Mouse (Mus musculus) embryonic facial prominence, embryonic 11.5 days (tissue): ENCODE results near the gene Papss1. TPM values are rescaled to one million over a fixed set of nuclear protein-coding genes. Genes with fewer than 3 reads are reported as not detected.

Experiments
- ATAC-seq: fragments of 200-750 bp; cut with Nextera tagmentation; replicated peaks from 2 replicates; pipeline ENCODE4 v1.8.0; 2017; ENCODE audit warnings: low read depth; ENCODE audit not compliant: insufficient number of reproducible peaks, low FRiP score, low TSS enrichment
- DNase-seq: peaks from one replicate; pipeline ENCODE4 v3.0.0-alpha.2; 2015; ENCODE audit warnings: low spot score
- H3K27ac ChIP-seq: fragments of 300-500 bp; sonication (generic); replicated peaks from 2 replicates; pipeline ENCODE4 v1.5.1; 2014; ENCODE audit warnings: mild to moderate bottlenecking, low read depth, low read length, control low read depth
- H3K27me3 ChIP-seq: fragments of 300-500 bp; sonication (generic); 2 replicates; pipeline ENCODE4 v1.6.1; 2014; ENCODE audit warnings: mild to moderate bottlenecking, low read length, moderate library complexity, mixed read lengths; ENCODE audit not compliant: control insufficient read depth, insufficient read depth
- H3K36me3 ChIP-seq: fragments of 300-500 bp; sonication (generic); replicated peaks from 2 replicates; pipeline ENCODE4 v1.6.1; 2014; ENCODE audit warnings: low read depth, mild to moderate bottlenecking, low read length, moderate library complexity, mixed read lengths; ENCODE audit not compliant: control insufficient read depth, insufficient read depth
- H3K4me1 ChIP-seq: fragments of 300-500 bp; sonication (generic); 2 replicates; pipeline ENCODE4 v1.6.1; 2014; ENCODE audit warnings: low read length, mixed read lengths; ENCODE audit not compliant: control insufficient read depth, insufficient read depth
- H3K4me2 ChIP-seq: fragments of 300-500 bp; sonication (generic); 2 replicates; pipeline ENCODE4 v1.6.1; 2014; ENCODE audit warnings: low read depth, mild to moderate bottlenecking, control low read depth, low read length, moderate library complexity
- H3K4me3 ChIP-seq: fragments of 300-500 bp; sonication (generic); 2 replicates; pipeline ENCODE4 v1.5.1; 2014; ENCODE audit warnings: low read depth, low read length, control low read depth
- H3K9ac ChIP-seq: fragments of 300-500 bp; sonication (generic); replicated peaks from 2 replicates; pipeline ENCODE4 v1.6.1; 2014; ENCODE audit warnings: mild to moderate bottlenecking, control low read depth, low read length
- H3K9me3 ChIP-seq: fragments of 300-500 bp; sonication (generic); replicated peaks from 2 replicates; pipeline ENCODE4 v1.6.1; 2016; ENCODE audit warnings: mild to moderate bottlenecking, low read length, inconsistent platforms, mixed read lengths; ENCODE audit not compliant: control insufficient read depth
- WGBS: fragments of 180-500 bp; shearing (Covaris S2); extraction: QIAGEN DNeasy Blood & Tissue Kit; methylation state at CpG from one replicate; pipeline ENCODE4 v1.1.7; 2014; 5-methylcytosine and 5-hydroxymethylcytosine counted together
- polyA plus RNA-seq: library from polyadenylated mRNA; unstranded; fragments of >200 nt; fragmentation: Nextera tagmentation; extraction: Ambion mirVana; gene quantifications from 2 replicates; pipeline ENCODE4 v1.2.1, GENCODE M21; 2014

Papss1 gene
- polyA plus RNA-seq, 1 experiment from 2014 or later: 104 TPM

DNA sequence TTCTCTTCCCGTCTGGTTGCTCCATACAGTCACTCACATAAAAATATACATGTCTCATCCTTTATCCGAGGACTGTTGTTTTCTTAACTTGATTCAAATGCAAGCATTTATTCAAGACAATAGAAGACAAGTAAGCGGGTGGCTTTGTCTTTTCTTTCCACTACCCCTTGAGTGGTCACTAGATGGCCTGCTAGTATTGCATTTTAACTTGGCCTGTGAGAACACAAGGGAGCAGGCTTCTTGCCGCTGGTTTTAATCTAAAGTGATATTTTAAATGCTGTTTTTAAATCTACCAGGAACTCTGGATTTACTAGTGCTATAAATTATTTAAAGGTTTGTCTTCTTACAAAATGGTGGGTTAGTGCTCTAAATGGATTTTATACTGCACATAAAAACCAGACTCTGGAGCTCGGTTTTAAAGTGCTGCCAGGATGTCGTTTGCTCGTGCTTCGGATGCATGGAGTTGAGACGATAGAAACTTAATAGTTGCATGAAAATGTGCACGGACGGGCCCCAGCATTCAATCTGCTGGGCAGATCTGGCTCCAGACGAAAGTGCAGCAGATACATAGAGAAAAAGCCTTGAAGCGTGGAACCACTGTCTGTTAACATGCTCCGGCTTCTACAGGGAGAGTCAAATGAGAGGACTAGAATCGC lies 28.7 kb downstream of the Papss1 start:
- no peak for ATAC-seq
- Histone ChIP-seq H3K27ac (no peak overlapping the region), H3K27me3 (no peaks in the 10 kb centered on the region), H3K4me2 (no peak overlapping the region), H3K4me3 (no peak overlapping the region), H3K9ac (no peak overlapping the region), H3K9me3 (no peaks in the 10 kb centered on the region), H3K36me3 (no peaks in the 10 kb centered on the region), H3K4me1 (no peaks in the 10 kb centered on the region)
- DNase-seq: peak; percentile 32
- 76% methylated on average over 15 of the region's 15 CpGs for WGBS

- WGBS: 93% methylated on average over 11 of the region's 11 CpGs
- H3K36me3 ChIP-seq: no peaks in the 10 kb centered on the region
- ATAC-seq (no peak), DNase-seq (no peak)
- no peak overlapping the region for H3K27ac ChIP-seq
- H3K4me3 ChIP-seq: no peak overlapping the region
- no peak overlapping the region for H3K4me2 ChIP-seq
- H3K27me3 ChIP-seq: no peaks in the 10 kb centered on the region
- H3K9ac ChIP-seq: no peak overlapping the region
- no peaks in the 10 kb centered on the region for H3K9me3 ChIP-seq
- no peaks in the 10 kb centered on the region for H3K4me1 ChIP-seq
Measured at GRCm38 (mm10) chr3:131594361-131594760, 29.8 kb downstream of the Papss1 start.

GRCm38 (mm10) chr3:131595546-131596245 lies 31.1 kb downstream of the Papss1 start:
- Histone ChIP-seq H3K36me3 (no peaks in the 10 kb centered on the region), H3K27ac (no peak overlapping the region), H3K9ac (no peak overlapping the region), H3K4me3 (no peak overlapping the region), H3K9me3 (no peaks in the 10 kb centered on the region), H3K4me2 (no peak overlapping the region), H3K4me1 (no peaks in the 10 kb centered on the region), H3K27me3 (no peaks in the 10 kb centered on the region)
- 92% methylated on average over 14 of the region's 14 CpGs for WGBS
- ATAC-seq (no peak), DNase-seq (no peak)

DNA sequence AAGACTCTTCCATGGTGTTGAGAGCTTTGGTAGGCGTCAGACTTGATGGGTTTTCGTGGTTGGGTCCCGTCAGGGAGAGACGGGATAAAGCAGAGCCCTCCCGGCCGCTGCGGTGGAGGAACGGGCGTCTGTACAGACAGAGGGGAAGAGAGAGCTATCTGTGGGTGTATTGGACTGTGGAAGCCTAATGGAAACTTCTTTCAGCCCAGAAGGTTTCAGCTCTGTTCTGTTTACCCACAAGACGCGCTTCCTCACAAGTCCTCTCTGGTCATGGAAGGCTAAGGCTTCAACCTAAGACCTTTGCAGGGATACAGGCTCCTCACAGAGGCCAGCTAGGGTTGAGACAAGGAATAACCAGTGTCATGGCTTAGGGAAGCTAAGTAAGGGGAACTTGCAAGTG lies 36.2 kb downstream of the Papss1 start:
- 95% methylated on average over 11 of the region's 11 CpGs for WGBS
- Histone ChIP-seq H3K27me3 (no peaks in the 10 kb centered on the region), H3K4me1 (no peaks in the 10 kb centered on the region), H3K27ac (no peak overlapping the region), H3K36me3 (no peaks in the 10 kb centered on the region), H3K9me3 (no peaks in the 10 kb centered on the region), H3K4me2 (no peak overlapping the region), H3K4me3 (no peak overlapping the region), H3K9ac (no peak overlapping the region)
- ATAC-seq: no peak
- no peak for DNase-seq

GRCm38 (mm10) chr3:131601366-131601765 lies 36.8 kb downstream of the Papss1 start:
- no peaks in the 10 kb centered on the region for H3K9me3 ChIP-seq
- H3K9ac ChIP-seq: no peak overlapping the region
- no peak overlapping the region for H3K4me2 ChIP-seq
- H3K36me3 ChIP-seq: no peaks in the 10 kb centered on the region
- no peaks in the 10 kb centered on the region for H3K4me1 ChIP-seq
- ATAC-seq (no peak), DNase-seq (no peak)
- H3K27me3 ChIP-seq: no peaks in the 10 kb centered on the region
- no peak overlapping the region for H3K4me3 ChIP-seq
- no peak overlapping the region for H3K27ac ChIP-seq
- 93% methylated on average over 1 of the region's 1 CpGs for WGBS

- DNase-seq: no peak
- Histone ChIP-seq H3K27me3 (no peaks in the 10 kb centered on the region), H3K9me3 (no peaks in the 10 kb centered on the region), H3K9ac (no peak overlapping the region), H3K27ac (no peak overlapping the region), H3K4me3 (no peak overlapping the region), H3K4me1 (no peaks in the 10 kb centered on the region), H3K36me3 (peaks cover under 1% of the 10 kb centered on the region; the same call in 1 of the 2 replicates), H3K4me2 (no peak overlapping the region)
- ATAC-seq: 0 out of 2 replicates have a peak, but pooled peaks have one; percentile 29
- WGBS: 67% methylated on average over 4 of the region's 4 CpGs
Measured at GRCm38 (mm10) chr3:131602995-131603414, 38.4 kb downstream of the Papss1 start.

DNA sequence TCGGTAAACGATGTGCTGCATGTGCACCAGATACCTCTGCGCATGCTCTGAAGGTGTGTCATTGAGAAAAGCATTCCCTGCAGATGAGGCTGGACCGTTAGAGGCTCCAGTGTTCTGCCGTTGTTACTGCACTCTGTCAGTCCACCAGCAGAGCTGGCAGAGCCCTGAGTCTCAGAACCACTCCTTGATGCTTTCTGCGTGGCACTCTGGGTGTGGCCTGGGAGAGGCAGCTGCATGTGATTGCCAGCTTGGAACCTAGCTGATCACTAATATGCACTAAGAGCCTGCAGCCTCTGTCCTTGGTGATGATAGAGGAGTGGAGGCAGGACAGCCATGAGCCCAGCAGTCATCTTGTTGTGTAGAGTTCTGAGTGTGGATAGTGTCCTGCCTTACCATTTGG lies 43.5 kb downstream of the Papss1 start:
- Histone ChIP-seq H3K4me1 (no peaks in the 10 kb centered on the region), H3K27ac (no peak overlapping the region), H3K4me3 (no peak overlapping the region), H3K9me3 (no peaks in the 10 kb centered on the region), H3K27me3 (no peaks in the 10 kb centered on the region), H3K9ac (no peak overlapping the region), H3K36me3 (peaks cover 2% of the 10 kb centered on the region; the same call in 1 of the 2 replicates), H3K4me2 (no peak overlapping the region)
- 91% methylated on average over 6 of the region's 6 CpGs for WGBS
- ATAC-seq (no peak), DNase-seq (no peak)

GRCm38 (mm10) chr3:131609651-131610050 lies 45.1 kb downstream of the Papss1 start:
- Histone ChIP-seq H3K9me3 (no peaks in the 10 kb centered on the region), H3K9ac (no peak overlapping the region), H3K27me3 (no peaks in the 10 kb centered on the region), H3K27ac (no peak overlapping the region), H3K4me1 (no peaks in the 10 kb centered on the region), H3K36me3 (peaks cover 2% of the 10 kb centered on the region; the same call in 1 of the 2 replicates), H3K4me3 (no peak overlapping the region), H3K4me2 (no peak overlapping the region)
- DNase-seq (no peak), ATAC-seq (no peak)
- WGBS: 79% methylated on average over 4 of the region's 4 CpGs
